Mouse (Mus musculus): Measurements from ENCODE around the gene Slc35b1. TPM values are rescaled to one million over a fixed set of nuclear protein-coding genes. Genes with fewer than 3 reads are reported as not detected.
"Not testable (repeated sequence)": the region's sequence is repeated elsewhere in the genome, so short reads cannot be mapped to it uniquely, and the experiment has no call there.

The Slc35b1 gene
- polyA plus RNA-seq, 1 experiment from 2014 or later = 143 TPM

DNA sequence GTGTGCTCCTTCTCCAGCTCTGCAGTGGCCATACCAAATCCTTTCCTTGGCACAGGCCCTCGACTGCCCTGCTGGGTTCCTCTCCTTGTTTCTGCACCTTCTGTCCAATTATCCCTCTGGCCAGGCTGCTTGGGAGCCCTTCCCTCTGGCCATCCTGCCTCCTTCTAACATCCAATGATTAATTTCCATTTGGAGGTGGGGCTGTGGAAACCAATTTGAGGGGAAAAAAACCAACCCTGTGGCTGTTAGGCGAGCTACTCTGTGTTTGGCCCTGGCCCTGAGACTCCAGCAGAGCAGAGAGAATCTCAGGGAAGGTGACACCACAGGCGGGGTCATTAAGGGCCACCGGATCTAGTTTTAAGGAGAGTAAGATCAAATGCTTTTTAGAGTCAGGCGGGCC is 17.7 kb downstream of the Slc35b1 start:
- ATAC-seq (replicated peaks) = no peak
- Histone ChIP-seq H3K27me3 (replicated peaks) (no peaks in the 10 kb centered on the region), H3K27ac (no peak overlapping the region), H3K9ac (no peak overlapping the region), H3K9me3 (no peaks in the 10 kb centered on the region), H3K4me3 (no peak overlapping the region), H3K36me3 (replicated peaks) (no peaks in the 10 kb centered on the region), H3K4me2 (no peak overlapping the region), H3K4me1 (0 out of 2 replicates have a peak, but pooled peaks cover 5% of the 10 kb centered on the region)
- 36% methylated on average over 5 of the region's 5 CpGs for WGBS

DNA sequence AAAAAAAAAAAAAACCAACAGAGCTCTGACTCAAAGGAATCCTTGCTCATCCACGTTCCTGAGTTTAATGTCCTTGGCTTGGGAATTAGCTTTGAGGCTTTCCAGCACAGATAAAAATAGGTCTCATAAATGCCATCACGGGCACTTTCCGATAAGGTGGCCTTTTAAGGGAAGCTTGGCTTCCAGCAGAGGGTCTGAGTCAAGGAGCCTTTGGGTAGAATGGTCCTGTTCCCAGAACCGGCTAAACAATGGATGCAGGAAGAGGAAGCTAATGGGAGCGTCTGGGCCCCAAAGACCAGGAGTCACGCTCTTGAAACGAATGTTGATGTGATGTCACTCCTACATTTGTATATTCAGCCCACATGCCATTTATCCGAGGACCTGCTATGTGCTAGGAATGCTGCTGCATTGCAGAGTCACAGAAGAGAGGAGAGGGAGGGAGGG is 18.2 kb downstream of the Slc35b1 start:
- Histone ChIP-seq H3K27ac (no peak overlapping the region), H3K9ac (no peak overlapping the region), H3K4me1 (0 out of 2 replicates have a peak, but pooled peaks cover 5% of the 10 kb centered on the region), H3K36me3 (replicated peaks) (no peaks in the 10 kb centered on the region), H3K4me3 (no peak overlapping the region), H3K9me3 (no peaks in the 10 kb centered on the region), H3K27me3 (replicated peaks) (no peaks in the 10 kb centered on the region), H3K4me2 (no peak overlapping the region)
- ATAC-seq (replicated peaks) = no peak
- WGBS = 35% methylated on average over 8 of the region's 8 CpGs

DNA sequence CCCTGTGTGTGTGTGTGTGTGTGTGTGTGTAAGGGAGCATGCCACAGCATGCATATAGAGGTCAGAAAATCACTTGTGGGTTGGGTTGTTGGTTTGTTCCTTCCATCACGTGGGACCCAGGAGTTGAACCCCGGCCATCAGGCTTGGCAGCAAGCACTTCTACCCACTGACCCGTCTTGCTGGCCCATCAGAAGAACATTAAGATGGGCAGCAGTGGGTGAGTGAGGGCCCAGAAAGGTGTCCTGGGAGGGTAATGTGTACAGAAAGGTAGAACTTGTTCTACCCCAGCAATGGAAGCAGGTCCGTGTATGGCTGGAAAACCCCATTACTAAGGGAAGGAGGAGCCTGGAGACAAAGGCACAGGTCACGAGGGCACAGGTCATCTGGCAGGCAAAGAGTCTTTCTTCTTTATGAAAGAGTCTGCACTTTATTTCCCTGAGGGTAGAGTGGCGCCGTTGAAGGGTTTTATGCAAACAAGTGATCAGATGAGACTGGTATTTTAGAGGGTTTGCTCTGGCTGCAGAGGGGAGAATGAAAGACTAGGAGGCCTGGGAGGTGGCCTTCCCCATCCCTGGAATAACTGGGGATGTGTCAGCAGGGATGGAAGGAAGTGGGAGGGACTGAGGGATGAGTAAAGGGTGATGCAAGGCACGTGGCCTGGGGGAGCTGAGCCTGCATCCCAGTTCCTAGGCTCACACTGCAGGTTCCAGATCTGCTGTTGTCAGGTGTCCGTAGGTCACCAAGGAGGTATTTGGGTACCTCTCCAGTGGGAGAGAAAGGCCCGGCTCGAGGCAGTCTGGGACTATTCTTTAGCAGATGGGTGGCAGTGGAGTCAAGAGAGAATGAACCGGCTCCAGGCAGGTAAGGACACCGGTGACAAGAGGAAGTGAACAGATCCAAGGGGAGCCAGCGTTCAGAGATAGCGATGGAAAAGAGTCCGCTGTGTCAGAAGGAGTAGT is 19.2 kb downstream of the Slc35b1 start:
- H3K9ac ChIP-seq = no peak overlapping the region
- no peak overlapping the region for H3K4me2 ChIP-seq
- no peak overlapping the region for H3K27ac ChIP-seq
- no peak overlapping the region for H3K4me3 ChIP-seq
- no peak for ATAC-seq (replicated peaks)
- no peaks in the 10 kb centered on the region for H3K9me3 ChIP-seq
- 65% methylated on average over 16 of the region's 16 CpGs for WGBS
- H3K27me3 ChIP-seq (replicated peaks) = no peaks in the 10 kb centered on the region
- no peaks in the 10 kb centered on the region for H3K36me3 ChIP-seq (replicated peaks)
- H3K4me1 ChIP-seq = 0 out of 2 replicates have a peak, but pooled peaks cover 5% of the 10 kb centered on the region

- no peak overlapping the region for H3K9ac ChIP-seq
- 82% methylated on average over 4 of the region's 4 CpGs for WGBS
- no peak for ATAC-seq (replicated peaks)
- no peaks in the 10 kb centered on the region for H3K4me1 ChIP-seq
- H3K27me3 ChIP-seq (replicated peaks) = no peaks in the 10 kb centered on the region
- no peaks in the 10 kb centered on the region for H3K9me3 ChIP-seq
- H3K36me3 ChIP-seq (replicated peaks) = no peaks in the 10 kb centered on the region
- H3K27ac ChIP-seq = no peak overlapping the region
- no peak overlapping the region for H3K4me2 ChIP-seq
- H3K4me3 ChIP-seq = no peak overlapping the region
Observed at GRCm38 (mm10) chr11:95405771-95406170, 21.3 kb downstream of the Slc35b1 start.

DNA sequence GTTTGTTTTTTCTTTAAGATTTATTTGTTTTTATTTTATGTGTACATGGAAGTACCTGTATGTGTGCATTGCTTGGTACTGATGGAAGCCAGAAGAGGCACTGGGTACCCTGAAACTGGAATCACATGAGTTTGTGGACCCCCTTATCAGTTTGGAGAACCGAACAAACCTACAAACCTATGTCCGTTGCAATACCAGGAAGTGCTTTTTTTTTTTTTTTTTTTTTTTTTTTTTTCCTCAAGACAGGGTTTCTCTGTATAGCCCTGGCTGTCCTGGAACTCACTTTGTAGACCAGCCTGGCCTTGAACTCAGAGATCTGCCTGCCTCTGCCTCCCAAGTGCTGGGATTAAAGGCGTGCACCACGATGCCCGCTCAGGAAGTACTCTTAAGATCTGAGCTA is 21.9 kb downstream of the Slc35b1 start:
- 95% methylated on average over 5 of the region's 5 CpGs for WGBS
- ATAC-seq (replicated peaks); H3K9ac ChIP-seq; H3K27ac ChIP-seq; H3K9me3 ChIP-seq; H3K36me3 ChIP-seq (replicated peaks); H3K4me3 ChIP-seq; H3K27me3 ChIP-seq (replicated peaks); H3K4me1 ChIP-seq; H3K4me2 ChIP-seq: not testable (repeated sequence)

GRCm38 (mm10) chr11:95409450-95410112 is 25.1 kb downstream of the Slc35b1 start:
- peaks cover 5% of the 10 kb centered on the region; the same call in 1 of the 2 replicates for H3K4me1 ChIP-seq
- no peak overlapping the region for H3K9ac ChIP-seq
- no peak overlapping the region for H3K27ac ChIP-seq
- ATAC-seq (replicated peaks) = no peak
- H3K9me3 ChIP-seq = no peaks in the 10 kb centered on the region
- WGBS = 86% methylated on average over 10 of the region's 10 CpGs
- H3K4me3 ChIP-seq = no peak overlapping the region
- no peaks in the 10 kb centered on the region for H3K36me3 ChIP-seq (replicated peaks)
- H3K27me3 ChIP-seq (replicated peaks) = no peaks in the 10 kb centered on the region; the same call in 1 of the 2 replicates
- H3K4me2 ChIP-seq = no peak overlapping the region

- H3K27ac ChIP-seq = peak overlapping the region; percentile 62
- 45% methylated on average over 6 of the region's 6 CpGs for WGBS
- H3K4me3 ChIP-seq = no peak overlapping the region
- no peaks in the 10 kb centered on the region for H3K36me3 ChIP-seq (replicated peaks)
- H3K27me3 ChIP-seq (replicated peaks) = no peaks in the 10 kb centered on the region; the same call in 1 of the 2 replicates
- H3K4me2 ChIP-seq = 0 out of 2 replicates have a peak overlapping the region, but pooled peaks have one; percentile 9
- H3K4me1 ChIP-seq = peaks cover 21% of the 10 kb centered on the region
- H3K9me3 ChIP-seq = no peaks in the 10 kb centered on the region
- no peak overlapping the region for H3K9ac ChIP-seq
- no peak for ATAC-seq (replicated peaks)
Observed at GRCm38 (mm10) chr11:95411453-95412013, 27.0 kb downstream of the Slc35b1 start.

GRCm38 (mm10) chr11:95412615-95413014 is 28.1 kb downstream of the Slc35b1 start:
- H3K4me1 ChIP-seq = peaks cover 24% of the 10 kb centered on the region
- no peaks in the 10 kb centered on the region for H3K36me3 ChIP-seq (replicated peaks)
- H3K27ac ChIP-seq = no peak overlapping the region
- H3K27me3 ChIP-seq (replicated peaks) = no peaks in the 10 kb centered on the region; the same call in 1 of the 2 replicates
- no peak for ATAC-seq (replicated peaks)
- no peak overlapping the region for H3K9ac ChIP-seq
- no peaks in the 10 kb centered on the region for H3K9me3 ChIP-seq
- no peak overlapping the region for H3K4me2 ChIP-seq
- WGBS = 95% methylated on average over 3 of the region's 3 CpGs
- no peak overlapping the region for H3K4me3 ChIP-seq

DNA sequence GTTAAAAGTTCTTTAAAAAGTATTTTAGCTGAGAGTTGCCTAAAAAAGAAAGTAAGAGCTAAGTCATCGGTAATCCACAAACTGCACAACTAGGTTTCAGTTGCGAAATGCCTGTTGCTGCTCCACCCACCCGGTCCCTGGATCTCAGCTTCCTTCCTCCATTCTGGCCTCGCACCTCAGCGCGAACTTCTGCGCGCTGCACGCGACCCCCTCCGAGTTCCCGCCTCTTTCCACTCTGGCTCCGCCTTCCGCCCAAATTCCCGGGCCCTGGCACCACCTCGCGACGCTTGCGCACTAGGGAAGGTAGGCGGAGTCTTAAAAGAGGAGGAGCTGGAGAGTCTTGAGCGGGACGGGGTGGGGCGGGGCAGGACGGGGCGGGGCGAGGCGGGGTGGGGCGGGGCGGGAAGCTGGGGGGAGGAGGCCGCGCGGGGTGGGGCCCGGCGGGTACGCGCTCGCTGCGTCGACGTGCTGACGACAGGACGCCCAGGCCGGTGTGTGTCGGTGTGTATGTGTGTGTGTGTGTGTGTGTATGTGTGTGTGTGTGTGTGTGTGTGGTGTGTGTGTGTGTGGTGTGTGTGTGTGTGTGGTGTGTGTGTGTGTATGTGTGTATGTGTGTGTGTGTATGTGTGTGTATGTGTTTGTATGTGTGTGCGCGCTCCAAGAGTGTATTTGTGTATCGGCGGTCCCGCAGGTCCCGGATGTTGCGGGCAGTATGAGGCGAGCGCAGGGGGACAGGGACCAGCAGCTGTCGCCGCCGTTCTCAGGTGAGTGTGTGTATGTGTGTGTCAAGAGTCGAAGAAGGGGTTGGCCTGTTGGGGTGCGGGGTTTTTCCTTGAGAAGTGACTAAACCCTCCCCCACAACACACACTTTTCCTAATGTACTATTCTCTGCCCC is 29.4 kb downstream of the Slc35b1 start, which contains the start of gene Spop:
Gene Spop, plus strand, starts transcription at position 440 of the 895 bp plus-strand sequence.
- Histone ChIP-seq H3K9ac (peak within 1 kb of the TSS; percentile 77), H3K36me3 (replicated peaks) (no peaks in the 10 kb centered on the region), H3K4me2 (peak within 1 kb of the TSS; percentile 69), H3K4me3 (peak within 1 kb of the TSS; percentile 63), H3K27me3 (replicated peaks) (no peaks in the 10 kb centered on the region; the same call in 1 of the 2 replicates), H3K27ac (peak within 1 kb of the TSS; percentile 95), H3K4me1 (peaks cover 26% of the 10 kb centered on the region), H3K9me3 (no peaks in the 10 kb centered on the region)
- ATAC-seq (replicated peaks) = peak; percentile 88
- 3% methylated on average over 39 of the region's 58 CpGs for WGBS

DNA sequence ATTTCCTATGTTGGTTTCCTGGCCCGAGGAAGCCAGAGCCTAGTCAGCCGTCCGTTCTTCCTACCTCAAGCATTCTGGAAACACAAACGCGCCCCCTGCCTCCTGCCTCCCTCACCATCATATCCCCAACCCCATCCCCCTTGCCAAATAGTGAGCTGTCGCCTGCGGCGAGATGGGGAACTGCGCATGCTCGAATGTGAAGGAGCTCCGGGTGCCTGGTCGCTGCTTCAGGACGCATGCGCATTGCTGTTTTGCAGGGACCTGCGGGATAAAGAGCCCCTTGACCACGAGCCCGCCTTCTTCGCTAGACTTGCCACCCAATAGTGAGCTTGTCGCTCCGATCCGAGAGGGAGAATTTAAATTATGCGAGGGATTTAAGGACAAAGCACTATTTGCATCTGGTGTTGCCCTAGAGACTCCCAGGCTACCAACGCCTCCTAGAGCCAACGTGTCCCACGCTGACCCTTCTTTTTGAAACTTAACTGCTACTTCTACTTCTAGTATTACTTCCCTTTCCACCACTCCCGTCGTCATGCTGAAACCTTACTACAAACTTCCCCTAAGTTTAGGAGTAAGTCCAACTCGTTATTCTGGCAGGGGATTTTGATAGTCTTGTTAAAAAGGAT is 30.2 kb downstream of the Slc35b1 start:
- Histone ChIP-seq H3K27me3 (replicated peaks) (no peaks in the 10 kb centered on the region; the same call in 1 of the 2 replicates), H3K36me3 (replicated peaks) (no peaks in the 10 kb centered on the region), H3K9ac (peak overlapping the region; percentile 77), H3K27ac (peak overlapping the region; percentile 95), H3K4me1 (peaks cover 26% of the 10 kb centered on the region), H3K9me3 (no peaks in the 10 kb centered on the region), H3K4me3 (peak overlapping the region; percentile 63), H3K4me2 (peak overlapping the region; percentile 69)
- WGBS = under 1% methylated on average over 28 of the region's 28 CpGs
- peak; percentile 90 for ATAC-seq (replicated peaks)

DNA sequence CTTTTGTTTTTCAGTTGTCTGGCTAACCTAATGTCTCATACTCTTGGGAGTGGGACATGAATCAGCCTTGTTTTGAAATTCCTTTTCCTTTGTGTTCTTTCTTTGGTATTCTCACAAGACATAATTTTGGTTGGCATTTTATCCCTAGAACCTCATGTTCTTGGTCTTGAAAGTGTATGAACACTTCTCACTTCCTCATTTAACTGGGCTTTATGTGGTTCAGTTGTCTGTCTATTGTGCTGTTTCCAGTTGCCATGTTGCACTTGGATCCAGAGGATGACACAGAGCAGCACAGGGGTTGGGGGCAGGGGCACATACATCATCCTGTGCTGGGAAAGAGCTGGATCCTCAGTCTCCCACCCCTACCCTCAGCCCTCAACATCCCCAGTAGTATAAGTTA is 31.4 kb downstream of the Slc35b1 start:
- peak overlapping the region; percentile 69 for H3K4me2 ChIP-seq
- no peaks in the 10 kb centered on the region for H3K9me3 ChIP-seq
- H3K27ac ChIP-seq = no peak overlapping the region
- H3K36me3 ChIP-seq (replicated peaks) = no peaks in the 10 kb centered on the region
- H3K4me3 ChIP-seq = no peak overlapping the region
- H3K27me3 ChIP-seq (replicated peaks) = no peaks in the 10 kb centered on the region; the same call in 1 of the 2 replicates
- ATAC-seq (replicated peaks) = no peak
- no peak overlapping the region for H3K9ac ChIP-seq
- peaks cover 26% of the 10 kb centered on the region for H3K4me1 ChIP-seq
